Mouse (Mus musculus) hindbrain, embryonic 15.5 days (tissue): ENCODE data around the gene Dock8. TPM values are rescaled to one million over a fixed set of nuclear protein-coding genes. Genes with fewer than 3 reads are reported as not detected.

Source experiments
- ATAC-seq: fragments of 200-750 bp; cut with Nextera tagmentation; 2 replicates; pipeline ENCODE4 v1.8.0; 2017; ENCODE audit warnings: low read depth, moderate number of reproducible peaks, moderate TSS enrichment; ENCODE audit not compliant: low FRiP score
- H3K27ac ChIP-seq: fragments of 300-500 bp; sonication (generic); replicated peaks from 2 replicates; pipeline ENCODE4 v1.5.1; 2015; ENCODE audit warnings: mild to moderate bottlenecking, inconsistent platforms
- H3K27me3 ChIP-seq: fragments of 300-500 bp; sonication (generic); 2 replicates; pipeline ENCODE4 v1.6.1; 2015; ENCODE audit warnings: control low read depth, inconsistent platforms
- H3K36me3 ChIP-seq: fragments of 300-500 bp; sonication (generic); 2 replicates; pipeline ENCODE4 v1.6.1; 2015; ENCODE audit warnings: control low read depth, inconsistent platforms
- H3K4me1 ChIP-seq: fragments of 300-500 bp; sonication (generic); replicated peaks from 2 replicates; pipeline ENCODE4 v1.6.1; 2015; ENCODE audit warnings: control low read depth, inconsistent platforms
- H3K4me2 ChIP-seq: fragments of 300-500 bp; sonication (generic); 2 replicates; pipeline ENCODE4 v1.6.1; 2015; ENCODE audit warnings: moderate library complexity, mild to moderate bottlenecking, inconsistent platforms
- H3K4me3 ChIP-seq: fragments of 300-500 bp; sonication (generic); 2 replicates; pipeline ENCODE4 v1.5.1; 2015; ENCODE audit warnings: mild to moderate bottlenecking, inconsistent platforms
- H3K9ac ChIP-seq: fragments of 300-500 bp; sonication (generic); 2 replicates; pipeline ENCODE4 v1.6.1; 2015; ENCODE audit warnings: inconsistent platforms
- H3K9me3 ChIP-seq: fragments of 300-500 bp; sonication (generic); 2 replicates; pipeline ENCODE4 v1.6.1; 2016; ENCODE audit warnings: control low read depth, inconsistent platforms
- WGBS: fragments of 180-500 bp; shearing (Covaris S2); methylation state at CpG from one replicate; pipeline ENCODE4 v1.1.7; 2015; 5-methylcytosine and 5-hydroxymethylcytosine counted together
- polyA plus RNA-seq: library from polyadenylated mRNA; unstranded; fragments of >200 nt; fragmentation: Nextera tagmentation; extraction: Ambion mirVana; gene quantifications from 2 replicates; pipeline ENCODE4 v1.2.1, GENCODE M21; 2015

Gene Dock8
- polyA plus RNA-seq, 1 experiment from 2014 or later, result 0.88 TPM

- Histone ChIP-seq H3K4me3 (no peak overlapping the region), H3K27me3 (no peaks in the 10 kb centered on the region), H3K27ac (no peak overlapping the region), H3K9ac (no peak overlapping the region), H3K9me3 (no peaks in the 10 kb centered on the region), H3K4me2 (no peak overlapping the region), H3K36me3 (no peaks in the 10 kb centered on the region), H3K4me1 (no peaks in the 10 kb centered on the region)
- WGBS, result 42% methylated on average over 9 of the region's 9 CpGs
- ATAC-seq, result no peak
Observed at GRCm38 (mm10) chr19:25105682-25106081, 106.3 kb downstream of the Dock8 start.

DNA sequence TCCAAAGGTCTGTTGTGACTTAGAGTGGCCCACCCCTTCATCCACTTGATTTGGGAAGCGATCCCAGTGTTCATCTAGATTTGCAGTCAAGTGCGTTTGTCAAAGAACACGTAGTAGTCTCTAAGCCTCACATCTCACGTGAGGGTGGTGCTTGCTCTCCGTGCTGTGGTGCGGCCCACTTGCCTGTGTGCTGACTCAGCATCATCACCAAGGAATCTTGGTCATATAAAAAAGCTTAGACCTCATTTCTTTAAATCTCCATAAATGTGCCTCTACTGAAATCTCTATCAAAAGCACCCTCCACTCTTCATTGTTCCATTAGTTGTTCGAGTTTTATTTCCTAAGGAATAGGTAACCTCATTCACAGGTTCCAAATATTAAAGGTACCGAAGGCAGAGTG lies 107.0 kb downstream of the Dock8 start:
- H3K4me1 ChIP-seq, result no peaks in the 10 kb centered on the region
- no peak for ATAC-seq
- no peak overlapping the region for H3K9ac ChIP-seq
- H3K27me3 ChIP-seq, result no peaks in the 10 kb centered on the region
- H3K36me3 ChIP-seq, result no peaks in the 10 kb centered on the region
- no peaks in the 10 kb centered on the region for H3K9me3 ChIP-seq
- 93% methylated on average over 8 of the region's 8 CpGs for WGBS
- H3K4me2 ChIP-seq, result no peak overlapping the region
- no peak overlapping the region for H3K27ac ChIP-seq
- H3K4me3 ChIP-seq, result no peak overlapping the region

DNA sequence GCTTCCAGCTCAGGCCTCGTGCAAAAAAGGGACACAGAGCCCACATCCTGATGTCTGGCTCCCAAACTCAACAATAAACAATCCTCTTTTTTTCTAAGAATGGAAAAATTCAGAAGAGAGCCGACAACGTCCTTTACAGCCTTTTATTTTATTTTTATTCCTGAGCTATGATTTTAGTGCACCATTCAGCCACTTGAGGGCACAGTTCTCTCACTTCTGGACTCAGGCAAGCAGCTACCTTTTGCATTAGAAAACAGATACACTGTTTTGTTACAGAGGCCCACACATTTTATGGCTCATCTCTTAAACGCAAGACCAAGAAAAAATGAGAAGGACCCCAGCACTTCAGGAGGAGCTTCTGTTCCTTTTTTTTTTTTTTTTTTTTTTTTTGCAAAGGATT lies 108.1 kb downstream of the Dock8 start:
- Histone ChIP-seq H3K9ac (no peak overlapping the region), H3K4me2 (no peak overlapping the region), H3K4me1 (no peaks in the 10 kb centered on the region), H3K36me3 (no peaks in the 10 kb centered on the region), H3K4me3 (no peak overlapping the region), H3K27me3 (no peaks in the 10 kb centered on the region), H3K9me3 (no peaks in the 10 kb centered on the region), H3K27ac (no peak overlapping the region)
- 41% methylated on average over 4 of the region's 4 CpGs for WGBS
- no peak for ATAC-seq

DNA sequence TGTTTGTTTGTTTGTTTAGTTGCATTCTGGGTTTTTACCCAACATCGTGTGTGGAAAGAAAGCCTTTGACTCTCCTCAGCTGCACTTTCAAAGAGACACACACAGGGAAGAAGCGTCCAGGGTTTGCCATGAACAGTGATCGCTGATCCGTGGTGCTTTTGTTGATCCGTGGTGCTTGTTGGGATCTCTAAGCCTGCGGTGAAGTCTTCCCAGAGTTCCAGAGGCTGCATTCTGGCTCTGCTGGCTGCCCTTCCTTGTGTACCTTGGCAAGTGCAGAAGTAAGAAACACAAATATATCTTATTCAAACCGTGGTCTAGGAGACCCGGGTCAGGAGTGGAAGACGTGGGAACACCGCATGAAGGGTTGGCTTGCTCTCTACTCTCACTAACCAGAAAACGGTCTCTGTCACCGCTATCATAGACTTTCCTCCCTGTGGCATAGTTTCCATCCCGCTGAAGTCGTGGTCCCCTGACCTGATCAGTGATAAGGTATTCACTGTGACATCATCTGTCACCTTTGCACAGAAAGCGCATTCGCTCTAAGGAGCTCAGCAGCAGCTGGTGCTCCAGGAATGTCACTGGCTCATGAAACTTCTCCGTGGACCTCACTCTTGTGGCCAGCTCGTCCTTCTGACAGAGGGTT lies 112.4 kb downstream of the Dock8 start:
- no peak overlapping the region for H3K27ac ChIP-seq
- H3K4me3 ChIP-seq, result no peak overlapping the region
- no peaks in the 10 kb centered on the region for H3K36me3 ChIP-seq
- no peak overlapping the region for H3K4me2 ChIP-seq
- H3K9me3 ChIP-seq, result no peaks in the 10 kb centered on the region
- 61% methylated on average over 18 of the region's 18 CpGs for WGBS
- H3K4me1 ChIP-seq, result no peaks in the 10 kb centered on the region
- H3K9ac ChIP-seq, result no peak overlapping the region
- no peaks in the 10 kb centered on the region for H3K27me3 ChIP-seq
- no peak for ATAC-seq

- H3K27ac ChIP-seq, result no peak overlapping the region
- WGBS, result 68% methylated on average over 2 of the region's 2 CpGs
Observed at GRCm38 (mm10) chr19:25116981-25117380, 117.6 kb downstream of the Dock8 start.

GRCm38 (mm10) chr19:25122417-25122816 lies 123.1 kb downstream of the Dock8 start:
- WGBS, result 53% methylated on average over 8 of the region's 8 CpGs

More at GRCm38 (mm10) chr19:25116981-25117380, 117.6 kb downstream of the Dock8 start:
- Histone ChIP-seq H3K4me3 (no peak overlapping the region), H3K4me1 (no peaks in the 10 kb centered on the region), H3K4me2 (no peak overlapping the region), H3K27me3 (no peaks in the 10 kb centered on the region), H3K9me3 (no peaks in the 10 kb centered on the region), H3K9ac (no peak overlapping the region), H3K36me3 (no peaks in the 10 kb centered on the region)
- ATAC-seq, result no peak

DNA sequence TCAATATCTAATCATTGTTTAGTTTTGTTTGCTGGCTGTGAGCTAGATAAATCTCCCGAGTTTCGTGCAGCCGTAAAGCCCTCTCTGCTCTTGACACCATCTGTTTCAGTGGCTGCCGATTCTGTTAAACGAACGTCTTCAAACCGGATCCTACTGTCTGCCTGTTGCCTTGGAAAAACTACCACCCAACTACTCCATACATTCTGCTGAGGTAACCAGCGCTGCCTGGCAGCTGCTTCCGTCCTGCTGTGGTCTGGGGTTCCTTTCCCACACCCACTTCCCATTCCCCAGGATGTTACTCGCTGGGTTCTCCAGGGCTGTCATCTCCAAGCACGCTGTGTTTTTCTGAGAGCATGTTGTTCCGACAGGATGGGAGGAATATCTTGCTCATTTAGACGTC lies 123.7 kb downstream of the Dock8 start:
- WGBS, result 63% methylated on average over 13 of the region's 13 CpGs
- Histone ChIP-seq H3K4me2 (0 out of 2 replicates have a peak overlapping the region, but pooled peaks have one; percentile 10), H3K27ac (no peak overlapping the region), H3K9ac (no peak overlapping the region), H3K9me3 (no peaks in the 10 kb centered on the region), H3K4me1 (no peaks in the 10 kb centered on the region; the same call in 1 of the 2 replicates), H3K27me3 (no peaks in the 10 kb centered on the region), H3K36me3 (no peaks in the 10 kb centered on the region), H3K4me3 (no peak overlapping the region)
- ATAC-seq, result no peak

More at GRCm38 (mm10) chr19:25122417-25122816, 123.1 kb downstream of the Dock8 start:
- Histone ChIP-seq H3K27me3 (no peaks in the 10 kb centered on the region), H3K36me3 (no peaks in the 10 kb centered on the region), H3K4me1 (no peaks in the 10 kb centered on the region; the same call in 1 of the 2 replicates), H3K9me3 (no peaks in the 10 kb centered on the region), H3K4me2 (no peak overlapping the region), H3K9ac (no peak overlapping the region), H3K4me3 (no peak overlapping the region), H3K27ac (no peak overlapping the region)
- no peak for ATAC-seq

- H3K27me3 ChIP-seq, result no peaks in the 10 kb centered on the region
- no peak overlapping the region for H3K4me2 ChIP-seq
- H3K9me3 ChIP-seq, result no peaks in the 10 kb centered on the region
- no peak overlapping the region for H3K27ac ChIP-seq
- H3K9ac ChIP-seq, result no peak overlapping the region
- no peaks in the 10 kb centered on the region for H3K36me3 ChIP-seq
- no peak for ATAC-seq
- no peak overlapping the region for H3K4me3 ChIP-seq
- 86% methylated on average over 5 of the region's 5 CpGs for WGBS
- H3K4me1 ChIP-seq, result no peaks in the 10 kb centered on the region; the same call in 1 of the 2 replicates
Observed at GRCm38 (mm10) chr19:25123461-25123860, 124.1 kb downstream of the Dock8 start.

GRCm38 (mm10) chr19:25132322-25132721 lies 133.0 kb downstream of the Dock8 start:
- H3K27ac ChIP-seq, result no peak overlapping the region
- no peak overlapping the region for H3K4me2 ChIP-seq
- no peaks in the 10 kb centered on the region for H3K36me3 ChIP-seq
- H3K4me3 ChIP-seq, result no peak overlapping the region
- WGBS, result 11% methylated on average over 4 of the region's 4 CpGs
- no peaks in the 10 kb centered on the region for H3K27me3 ChIP-seq
- no peaks in the 10 kb centered on the region for H3K9me3 ChIP-seq
- no peak for ATAC-seq
- no peak overlapping the region for H3K9ac ChIP-seq
- no peaks in the 10 kb centered on the region for H3K4me1 ChIP-seq

DNA sequence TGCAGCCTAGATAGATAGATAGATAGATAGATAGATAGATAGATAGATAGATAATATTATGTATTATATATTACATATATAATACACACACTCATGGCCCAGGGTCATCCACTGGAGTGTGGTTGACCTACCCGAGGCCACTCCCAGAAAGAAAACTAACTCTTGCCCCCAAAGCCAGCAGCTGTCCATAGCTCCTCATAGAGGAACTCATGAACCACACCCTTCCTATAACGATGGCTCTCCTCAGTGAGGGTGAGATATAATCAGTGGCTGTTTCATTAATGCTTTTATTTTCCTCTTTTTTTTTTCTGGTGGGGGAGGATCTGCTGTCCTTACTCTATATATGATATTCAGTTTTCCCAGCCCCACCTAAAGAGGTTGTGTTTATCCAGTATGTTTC lies 134.6 kb downstream of the Dock8 start:
- Histone ChIP-seq H3K9ac (no peak overlapping the region), H3K4me2 (no peak overlapping the region), H3K27me3 (no peaks in the 10 kb centered on the region), H3K4me3 (no peak overlapping the region), H3K36me3 (no peaks in the 10 kb centered on the region), H3K4me1 (no peaks in the 10 kb centered on the region), H3K27ac (no peak overlapping the region), H3K9me3 (no peaks in the 10 kb centered on the region)
- ATAC-seq, result no peak
- 91% methylated on average over 2 of the region's 2 CpGs for WGBS

DNA sequence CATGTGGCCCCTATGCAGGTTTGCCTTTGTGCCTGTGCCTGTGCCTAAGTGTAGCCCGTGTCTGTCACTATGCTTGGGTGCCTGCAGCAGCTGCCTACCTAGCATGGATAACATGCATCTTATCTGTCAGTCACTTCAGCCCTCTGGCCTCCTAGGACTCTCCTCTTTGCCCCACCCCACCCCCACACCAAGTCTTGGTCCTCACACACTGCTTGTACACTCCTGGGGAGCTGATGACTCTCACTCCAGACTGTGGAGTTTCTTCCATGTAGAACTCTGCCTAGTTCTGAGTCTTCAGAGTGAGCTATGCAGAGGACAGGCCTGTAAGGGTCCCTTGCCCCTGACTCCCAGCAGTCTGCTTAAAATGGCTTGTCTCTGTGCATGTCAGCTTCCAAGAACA lies 136.8 kb downstream of the Dock8 start:
- Histone ChIP-seq H3K4me1 (no peaks in the 10 kb centered on the region), H3K9ac (no peak overlapping the region), H3K4me3 (no peak overlapping the region), H3K27ac (no peak overlapping the region), H3K36me3 (no peaks in the 10 kb centered on the region), H3K9me3 (no peaks in the 10 kb centered on the region), H3K4me2 (no peak overlapping the region), H3K27me3 (no peaks in the 10 kb centered on the region)
- ATAC-seq, result no peak
- 63% methylated on average over 1 of the region's 1 CpGs for WGBS

DNA sequence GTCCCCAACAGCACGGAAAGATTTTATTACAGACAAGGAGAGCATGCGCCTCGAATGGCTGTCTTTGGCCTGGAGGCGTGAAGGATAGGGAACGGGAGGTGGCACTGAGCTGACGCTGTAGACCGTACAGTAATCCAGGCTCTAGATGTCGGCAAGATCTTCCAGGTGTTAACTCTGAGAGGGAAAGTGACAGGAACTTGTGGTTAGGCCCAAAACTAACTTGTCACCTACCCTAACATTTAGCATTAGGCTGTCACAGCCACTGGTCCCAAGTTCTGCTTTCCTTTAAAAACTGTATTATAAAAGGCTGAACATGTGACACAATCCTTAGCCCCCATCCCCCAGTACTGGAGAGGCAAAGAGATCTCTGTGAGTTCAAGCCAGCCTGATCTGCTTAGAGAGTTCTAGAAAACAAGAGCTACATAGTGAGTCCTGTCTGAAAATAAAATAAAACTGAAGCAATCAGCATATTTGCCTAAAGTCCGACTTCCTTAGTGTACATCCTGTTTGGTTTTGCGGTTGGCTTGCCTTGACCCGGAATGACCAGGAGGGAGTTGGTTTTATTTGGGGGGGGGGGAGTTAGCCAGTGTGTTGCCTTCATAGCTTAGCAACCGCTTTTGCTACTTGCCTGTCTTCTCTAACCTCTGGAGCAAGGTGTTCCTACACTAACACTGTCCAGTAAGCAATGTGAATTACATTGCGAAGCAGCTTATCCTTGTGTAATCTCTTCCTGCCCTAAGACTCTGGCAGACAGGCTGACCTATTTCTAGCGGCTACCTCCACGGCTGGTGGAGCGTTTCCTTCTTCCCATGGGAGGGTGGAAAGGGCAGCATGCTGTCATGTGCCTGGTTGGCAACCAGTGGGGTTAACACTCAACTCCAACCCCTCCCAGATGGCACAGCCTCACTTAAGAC lies 138.8 kb downstream of the Dock8 start:
- Histone ChIP-seq H3K27me3 (no peaks in the 10 kb centered on the region), H3K4me1 (no peaks in the 10 kb centered on the region), H3K4me3 (no peak overlapping the region), H3K27ac (no peak overlapping the region), H3K4me2 (no peak overlapping the region), H3K9me3 (no peaks in the 10 kb centered on the region), H3K9ac (no peak overlapping the region), H3K36me3 (no peaks in the 10 kb centered on the region)
- ATAC-seq, result no peak
- 82% methylated on average over 16 of the region's 16 CpGs for WGBS
